Mouse (Mus musculus) liver, embryonic 14.5 days (tissue): ENCODE measurements around the gene Nubpl.

Source experiments
- CTCF ChIP-seq: IDR thresholded peaks from 2 replicates; pipeline ENCODE4 v1.5.1; 2016; ENCODE audit warnings: antibody characterized with exemption, low read depth, control low read depth
- EP300 ChIP-seq: IDR thresholded peaks from 2 replicates; pipeline ENCODE4 v1.6.1; 2016; ENCODE audit warnings: antibody characterized with exemption, low read depth

DNA sequence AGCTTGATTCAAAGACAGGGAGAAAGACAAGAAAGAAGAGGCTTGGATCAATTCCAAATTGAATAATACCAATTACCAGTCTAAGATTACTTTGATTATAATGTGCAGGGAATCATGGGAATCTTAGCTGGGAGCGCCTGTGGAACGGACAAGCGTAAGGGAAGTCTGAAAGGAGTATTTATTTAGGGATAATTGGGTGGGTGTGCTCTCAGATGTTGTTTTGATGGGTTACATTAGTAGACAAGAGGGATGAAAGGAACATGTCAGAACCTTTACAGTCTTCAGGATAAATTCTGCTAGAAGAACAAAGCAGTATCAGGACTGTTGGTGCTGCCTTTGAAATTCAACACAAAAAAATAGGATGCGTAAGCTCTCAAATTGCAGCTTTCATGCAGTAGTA is 40.8 kb downstream of the Nubpl start:
- TF ChIP-seq CTCF (no peak), EP300 (no peak)
